Mouse (Mus musculus) mesoderm, embryonic 11.5 days (tissue): ENCODE measurements at regions not wholly inside any gene's neighbourhood (a gene's known extent, or its start where the extent isn't known, plus 50 kb on each side); places are given as distances from the start of the nearest gene placed in this dataset.

Experiments
- DNase-seq: peaks from one replicate; pipeline ENCODE4 v3.0.0-alpha.2; 2012; ENCODE audit warnings: low read depth, low spot score

GRCm38 (mm10) chr8:12073311-12073999 is 205.2 kb upstream of the A230072I06Rik start:
- no peak for DNase-seq

- DNase-seq: no peak
Observed at GRCm38 (mm10) chr8:12075943-12076342, 202.7 kb upstream of the A230072I06Rik start.

GRCm38 (mm10) chr8:12076811-12077375 is 201.7 kb upstream of the A230072I06Rik start:
- no peak for DNase-seq

- no peak for DNase-seq
Observed at GRCm38 (mm10) chr8:12077896-12078295, 200.7 kb upstream of the A230072I06Rik start.

- no peak for DNase-seq
Observed at GRCm38 (mm10) chr8:12078679-12079566, 199.7 kb upstream of the A230072I06Rik start.

- DNase-seq: no peak
Observed at GRCm38 (mm10) chr8:12081536-12081935, 197.1 kb upstream of the A230072I06Rik start.

- peak; percentile 17 for DNase-seq
Observed at GRCm38 (mm10) chr8:12087192-12087800, 191.3 kb upstream of the A230072I06Rik start.

- DNase-seq: no peak
Observed at GRCm38 (mm10) chr8:12100145-12100544, 178.5 kb upstream of the A230072I06Rik start.

GRCm38 (mm10) chr8:12103296-12103695 is 175.3 kb upstream of the A230072I06Rik start:
- DNase-seq: no peak

GRCm38 (mm10) chr8:12105106-12105901 is 173.3 kb upstream of the A230072I06Rik start:
- peak; percentile 51 for DNase-seq

GRCm38 (mm10) chr8:12108578-12108977 is 170.0 kb upstream of the A230072I06Rik start:
- DNase-seq: no peak

GRCm38 (mm10) chr8:12111626-12112025 is 167.0 kb upstream of the A230072I06Rik start:
- DNase-seq: no peak

GRCm38 (mm10) chr8:12113023-12113422 is 165.6 kb upstream of the A230072I06Rik start:
- DNase-seq: no peak

- DNase-seq: peak; percentile 37
Observed at GRCm38 (mm10) chr8:12126374-12127001, 152.1 kb upstream of the A230072I06Rik start.

- DNase-seq: no peak
Observed at GRCm38 (mm10) chr8:12127106-12127800, 151.4 kb upstream of the A230072I06Rik start.

GRCm38 (mm10) chr8:12127801-12128490 is 150.7 kb upstream of the A230072I06Rik start:
- DNase-seq: no peak

- DNase-seq: no peak
Observed at GRCm38 (mm10) chr8:12130591-12130990, 148.0 kb upstream of the A230072I06Rik start.

GRCm38 (mm10) chr8:12134200-12134599 is 144.4 kb upstream of the A230072I06Rik start:
- no peak for DNase-seq

- no peak for DNase-seq
Observed at GRCm38 (mm10) chr8:12135392-12136177, 143.0 kb upstream of the A230072I06Rik start.
